ENCODE assay signal across 8 mouse cellular contexts in genomic region chr3:134236414-134237112, GRCm38 (mm10). TPM values are rescaled to one million over a fixed set of nuclear protein-coding genes. Genes with fewer than 3 reads are reported as not detected.
DNase-seq lines count a peak whose midpoint lies in the region; ATAC-seq and TF ChIP-seq lines count a peak whose summit lies in the region.

Gene Cxxc4 (plus strand): TSS chr3:134236484.

- no peaks in the 10 kb centered on the region for H3K9me3 ChIP-seq in E14TG2a.4 (ENCODE audit: low read length)
- no peaks in the 10 kb centered on the region for H3K9me3 ChIP-seq in forebrain, embryonic 12.5 days
- H3K9me3 ChIP-seq in neural tube, embryonic 14.5 days (ENCODE audit: control insufficient read depth, low read length), result no peaks in the 10 kb centered on the region

- DNase-seq in heart, adult 11 months, result peak; percentile 85
- DNase-seq in heart, postnatal 10 days, result no peak
- DNase-seq in left cerebral cortex, postnatal 14 days (ENCODE audit: low spot score in 2 of 2), result no peak
- DNase-seq in c-Kit-positive CD71-positive TER-119-positive erythroid progenitor cells, embryonic 14.5 days (ENCODE audit: low spot score), result no peak
- DNase-seq in kidney, adult 11 months, result no peak

- peaks cover 55% of the 10 kb centered on the region for H3K27me3 ChIP-seq in E14TG2a.4 (ENCODE audit: insufficient read depth, low read length)
- no peaks in the 10 kb centered on the region for H3K27me3 ChIP-seq in forebrain, embryonic 12.5 days
- H3K27me3 ChIP-seq in neural tube, embryonic 14.5 days (ENCODE audit: control insufficient read depth, insufficient read depth, low read length), result no peaks in the 10 kb centered on the region

- peaks cover 26% of the 10 kb centered on the region for H3K4me1 ChIP-seq in E14TG2a.4 (replicated peaks; ENCODE audit: low read depth, low read length)
- peaks cover 17% of the 10 kb centered on the region for H3K4me1 ChIP-seq in forebrain, embryonic 12.5 days
- H3K4me1 ChIP-seq in neural tube, embryonic 14.5 days (ENCODE audit: control insufficient read depth, insufficient read depth, low read length), result peaks cover 7% of the 10 kb centered on the region; the same call in 1 of the 2 replicates

- intact Hi-C loops in heart, postnatal 10 days (cut with DNase I), result loop anchor here (5.0 kb wide), 1 partner anchor 1144 kb away; the partner anchor contains the start of genes Gstcd and Ints12
- intact Hi-C loops in left cerebral cortex, postnatal 14 days (cut with DNase I), result loop anchor here (5.0 kb wide), 2 partner anchors 141 to 359 kb away; no protein-coding TSS in a partner anchor

- peak within 1 kb of the TSS; percentile 100 for H3K27ac ChIP-seq in forebrain, embryonic 12.5 days
- H3K27ac ChIP-seq in neural tube, embryonic 14.5 days (ENCODE audit: low read depth, low read length), result peak within 1 kb of the TSS; percentile 89

- peak within 1 kb of the TSS; percentile 75 for H3K4me2 ChIP-seq in forebrain, embryonic 12.5 days
- H3K4me2 ChIP-seq in neural tube, embryonic 14.5 days (ENCODE audit: low read depth, low read length), result peak within 1 kb of the TSS; percentile 88

- H3K9ac ChIP-seq in forebrain, embryonic 12.5 days, result peak within 1 kb of the TSS; percentile 58
- H3K9ac ChIP-seq in neural tube, embryonic 14.5 days (replicated peaks; ENCODE audit: low read depth, low read length), result peak within 1 kb of the TSS; percentile 90

- WGBS in forebrain, embryonic 12.5 days, result 0% methylated on average over 7 of the region's 22 CpGs
- WGBS in neural tube, embryonic 14.5 days, result under 1% methylated on average over 13 of the region's 22 CpGs

- H3K4me3 ChIP-seq in E14TG2a.4 (replicated peaks; ENCODE audit: low read length), result peak within 1 kb of the TSS; percentile 78
- peak within 1 kb of the TSS; percentile 79 for H3K4me3 ChIP-seq in forebrain, embryonic 12.5 days (replicated peaks)
- H3K4me3 ChIP-seq in neural tube, embryonic 14.5 days (ENCODE audit: low read depth, low read length), result peak within 1 kb of the TSS; percentile 70

- no peak for TF ChIP-seq CTCF in E14TG2a.4 (conservative IDR thresholded peaks at IDR 0.05; ENCODE audit: low read length)

- H3K36me3 ChIP-seq in E14TG2a.4 (ENCODE audit: insufficient read depth, low read length), result no peaks in the 10 kb centered on the region
- H3K36me3 ChIP-seq in forebrain, embryonic 12.5 days (replicated peaks), result no peaks in the 10 kb centered on the region
- H3K36me3 ChIP-seq in neural tube, embryonic 14.5 days (ENCODE audit: control insufficient read depth, insufficient read depth, low read length), result no peaks in the 10 kb centered on the region

- ATAC-seq in forebrain, embryonic 12.5 days (ENCODE audit: low FRiP score), result peak; percentile 76
- ATAC-seq in neural tube, embryonic 14.5 days (ENCODE audit: low read depth), result peak; percentile 83

RNA-seq across cellular contexts. Expression of gene Cxxc4, which starts in this region (rescaled TPM):
- 1 to 10 TPM; 2.3 to 2.7 TPM for total RNA-seq in heart, postnatal 10 days (2021)
- 20.9 and 25.5 TPM in 2 replicates for polyA plus RNA-seq in forebrain, embryonic 12.5 days (2016; fragmentation: Nextera tagmentation; extraction: Ambion mirVana)
- total RNA-seq in left cerebral cortex, postnatal 14 days (2021), result 10 to 100 TPM; 29.1 to 30.6 TPM
- 41.5 and 43.9 TPM in 2 replicates for polyA plus RNA-seq in neural tube, embryonic 14.5 days (2014; fragmentation: Nextera tagmentation; extraction: Ambion mirVana)

Comparison
In these comparisons a context has a peak if more than half of its experiments do, and no peak if none do; other contexts are left out.
1. RNA of gene Cxxc4 (total RNA-seq): 29.1 to 30.6 TPM in left cerebral cortex, postnatal 14 days; 2.3 to 2.7 TPM in heart, postnatal 10 days; every median in the first group is over 4 times any median in the second.
2. Peak in every context shown above with its lines, with median percentiles within 50 percentile points of each other: H3K4me3 ChIP-seq.